Mouse (Mus musculus) myocyte (in vitro differentiated cells): ENCODE data around the gene Rbms3. TPM values are rescaled to one million over a fixed set of nuclear protein-coding genes. Genes with fewer than 3 reads are reported as not detected.

Experiments
- H3K27me3 ChIP-seq: one replicate; pipeline ENCODE4 v1.6.1; 2011; ENCODE audit not compliant: control insufficient read depth, insufficient read depth, insufficient read length
- H3K36me3 ChIP-seq: one replicate; pipeline ENCODE4 v1.6.1; 2011; ENCODE audit not compliant: control insufficient read depth, insufficient read depth
- H3K4me2 ChIP-seq: one replicate; pipeline ENCODE4 v1.6.1; 2011; ENCODE audit warnings: low read depth, control low read depth
- H3K4me3 ChIP-seq: one replicate; pipeline ENCODE4 v1.5.1; 2011; ENCODE audit warnings: mild to moderate bottlenecking, control low read depth, moderate library complexity
- H3K79me2 ChIP-seq: one replicate; pipeline ENCODE4 v1.6.1; 2011; ENCODE audit not compliant: control insufficient read depth, insufficient read depth
- H3ac ChIP-seq: one replicate; pipeline ENCODE4 v1.6.1; 2011; ENCODE audit not compliant: control insufficient read depth, insufficient read length
- CEBPB ChIP-seq: IDR thresholded peaks from 2 replicates; pipeline ENCODE4 v1.6.1; 2011; ENCODE audit warnings: mild to moderate bottlenecking, moderate library complexity; ENCODE audit not compliant: poor library complexity, insufficient read depth, severe bottlenecking
- E2F4 ChIP-seq: IDR thresholded peaks from one replicate; pipeline ENCODE4 v1.6.1; 2011; ENCODE audit warnings: mild to moderate bottlenecking, control low read depth, moderate library complexity; ENCODE audit not compliant: insufficient read depth
- MAX ChIP-seq: IDR thresholded peaks from one replicate; pipeline ENCODE4 v1.6.1; 2011; ENCODE audit warnings: low read depth, mild to moderate bottlenecking, control low read depth
- MYOD1 ChIP-seq, 3 experiments: IDR thresholded peaks; one replicate each; pipeline ENCODE4 v1.6.1; 2011; ENCODE audit warnings: control low read depth in 2 of 3, low read depth in 2 of 3, mild to moderate bottlenecking in 2 of 3, moderate library complexity in 1 of 3; ENCODE audit not compliant: insufficient read length in 2 of 3, control insufficient read depth in 1 of 3
- MYOG ChIP-seq, 3 experiments: IDR thresholded peaks; one replicate each; pipeline ENCODE4 v1.6.1; 2011; ENCODE audit warnings: control low read depth in 2 of 3, low read depth in 2 of 3, mild to moderate bottlenecking in 2 of 3; ENCODE audit not compliant: insufficient read length in 2 of 3, control insufficient read depth in 1 of 3, insufficient read depth in 1 of 3
- POLR2A ChIP-seq: IDR thresholded peaks from one replicate; pipeline ENCODE4 v1.6.1; 2011; ENCODE audit warnings: low read depth, mild to moderate bottlenecking, control low read depth, moderate library complexity; ENCODE audit not compliant: insufficient read length
- POLR2AphosphoS2 ChIP-seq: IDR thresholded peaks from one replicate; pipeline ENCODE4 v1.6.1; 2011; ENCODE audit warnings: low read depth, control low read depth; ENCODE audit not compliant: insufficient read length
- REST ChIP-seq: IDR thresholded peaks from one replicate; pipeline ENCODE4 v1.6.1; 2011; ENCODE audit warnings: mild to moderate bottlenecking, control low read depth, moderate library complexity; ENCODE audit not compliant: insufficient read depth, insufficient read length
- SRF ChIP-seq: IDR thresholded peaks from one replicate; pipeline ENCODE4 v1.6.1; 2011; ENCODE audit warnings: low read depth; ENCODE audit not compliant: control insufficient read depth, insufficient read length
- TCF12 ChIP-seq: IDR thresholded peaks from one replicate; pipeline ENCODE4 v1.6.1; 2011; ENCODE audit warnings: mild to moderate bottlenecking, control low read depth; ENCODE audit not compliant: poor library complexity, insufficient read depth, severe bottlenecking
- TCF3 ChIP-seq: IDR thresholded peaks from one replicate; pipeline ENCODE4 v1.6.1; 2011; ENCODE audit warnings: low read depth, control low read depth; ENCODE audit not compliant: insufficient read length
- USF1 ChIP-seq: IDR thresholded peaks from one replicate; pipeline ENCODE4 v1.6.1; 2011; ENCODE audit warnings: low read depth, mild to moderate bottlenecking, control low read depth, moderate library complexity
- polyA plus RNA-seq: library from polyadenylated mRNA; unstranded; fragments of >200 nt; fragmentation: generic; extraction: Trizol; gene quantifications from one replicate; pipeline ENCODE4 v1.2.1, GENCODE M21; 2012; ENCODE audit warnings: missing spikeins

The Rbms3 gene
- polyA plus RNA-seq, 1 experiment = 4.5 TPM

- Histone ChIP-seq H3K4me2 (no peak overlapping the region), H3K4me3 (no peak overlapping the region), H3ac (no peak overlapping the region), H3K27me3 (no peaks in the 10 kb centered on the region), H3K36me3 (no peaks in the 10 kb centered on the region), H3K79me2 (no peaks in the 10 kb centered on the region)
- TF ChIP-seq POLR2A (no peak), MYOD1 (IDR thresholded peaks at IDR 0.05; ENCODE audit: control insufficient read depth in 1 of 3, insufficient read length in 2 of 3, low read depth in 2 of 3) (no peak), MYOG (IDR thresholded peaks at IDR 0.05; ENCODE audit: control insufficient read depth in 1 of 3, insufficient read depth in 1 of 3, insufficient read length in 2 of 3, low read depth in 2 of 3) (no peak), CEBPB (no peak), MAX (no peak), E2F4 (no peak), SRF (no peak), TCF12 (no peak), USF1 (no peak), REST (no peak), POLR2AphosphoS2 (no peak), TCF3 (no peak)
Observed at GRCm38 (mm10) chr9:117178366-117178765, 451.3 kb downstream of the Rbms3 start.

- H3K36me3 ChIP-seq = no peaks in the 10 kb centered on the region
- H3K79me2 ChIP-seq = peaks cover 4% of the 10 kb centered on the region
- TF ChIP-seq REST (no peak), POLR2A (no peak), USF1 (no peak), TCF12 (no peak), MYOD1 (IDR thresholded peaks at IDR 0.05; ENCODE audit: control insufficient read depth in 1 of 3, insufficient read length in 2 of 3, low read depth in 2 of 3) (no peak), SRF (no peak), POLR2AphosphoS2 (no peak), TCF3 (no peak), CEBPB (no peak)
- H3K4me3 ChIP-seq = no peak overlapping the region
- no peaks in the 10 kb centered on the region for H3K27me3 ChIP-seq
- no peak overlapping the region for H3ac ChIP-seq
- H3K4me2 ChIP-seq = no peak overlapping the region
Observed at GRCm38 (mm10) chr9:117172526-117172925, 457.2 kb downstream of the Rbms3 start.

GRCm38 (mm10) chr9:117169196-117169595, 460.5 kb downstream of the Rbms3 start:
- H3K4me3 ChIP-seq = no peak overlapping the region
- H3K36me3 ChIP-seq = no peaks in the 10 kb centered on the region
- peaks cover 8% of the 10 kb centered on the region for H3K79me2 ChIP-seq
- TF ChIP-seq SRF (no peak), CEBPB (no peak), TCF12 (no peak), POLR2AphosphoS2 (no peak)
- H3K4me2 ChIP-seq = no peak overlapping the region
- H3ac ChIP-seq = no peak overlapping the region
- no peaks in the 10 kb centered on the region for H3K27me3 ChIP-seq

- no peak overlapping the region for H3K4me2 ChIP-seq
Observed at GRCm38 (mm10) chr9:117163143-117163542, 466.6 kb downstream of the Rbms3 start.

GRCm38 (mm10) chr9:117161150-117161549, 468.6 kb downstream of the Rbms3 start:
- H3K4me2 ChIP-seq = no peak overlapping the region
- peaks cover 6% of the 10 kb centered on the region for H3K79me2 ChIP-seq
- TF ChIP-seq TCF3 (no peak), SRF (no peak), POLR2A (no peak), MYOG (IDR thresholded peaks at IDR 0.05; ENCODE audit: control insufficient read depth in 1 of 3, insufficient read depth in 1 of 3, insufficient read length in 2 of 3, low read depth in 2 of 3) (no peak), REST (no peak), MAX (no peak), POLR2AphosphoS2 (no peak), TCF12 (no peak), MYOD1 (IDR thresholded peaks at IDR 0.05; ENCODE audit: control insufficient read depth in 1 of 3, insufficient read length in 2 of 3, low read depth in 2 of 3) (no peak), E2F4 (no peak), USF1 (no peak), CEBPB (no peak)
- H3ac ChIP-seq = no peak overlapping the region
- H3K27me3 ChIP-seq = no peaks in the 10 kb centered on the region
- H3K4me3 ChIP-seq = no peak overlapping the region
- H3K36me3 ChIP-seq = no peaks in the 10 kb centered on the region

More at GRCm38 (mm10) chr9:117163143-117163542, 466.6 kb downstream of the Rbms3 start:
- Histone ChIP-seq H3K79me2 (peaks cover 8% of the 10 kb centered on the region), H3K36me3 (no peaks in the 10 kb centered on the region), H3K27me3 (no peaks in the 10 kb centered on the region), H3K4me3 (no peak overlapping the region), H3ac (no peak overlapping the region)
- TF ChIP-seq SRF = no peak
- no peak for TF ChIP-seq TCF3
- TF ChIP-seq REST = no peak
- no peak for TF ChIP-seq MAX
- no peak for TF ChIP-seq E2F4
- no peak for TF ChIP-seq USF1
- TF ChIP-seq POLR2AphosphoS2 = no peak
- no peak for TF ChIP-seq TCF12
- no peak for TF ChIP-seq MYOD1 (IDR thresholded peaks at IDR 0.05; ENCODE audit: control insufficient read depth in 1 of 3, insufficient read length in 2 of 3, low read depth in 2 of 3)
- no peak for TF ChIP-seq CEBPB
- TF ChIP-seq POLR2A = no peak
- TF ChIP-seq MYOG (IDR thresholded peaks at IDR 0.05; ENCODE audit: control insufficient read depth in 1 of 3, insufficient read depth in 1 of 3, insufficient read length in 2 of 3, low read depth in 2 of 3) = no peak
